Mouse (Mus musculus) thymus, adult 2 months (tissue): ENCODE results near the gene Zkscan6. TPM values are rescaled to one million over a fixed set of nuclear protein-coding genes. Genes with fewer than 3 reads are reported as not detected.

ENCODE experiments used
- DNase-seq: peaks from one replicate; pipeline ENCODE4 v3.0.0; 2021
- H3K27ac ChIP-seq: fragments of 200-500 bp; 2 replicates; pipeline ENCODE4 v1.5.1; 2012; ENCODE audit warnings: low read length, control low read depth; ENCODE audit not compliant: control insufficient read depth, insufficient read depth
- H3K27me3 ChIP-seq: fragments of 200-500 bp; 2 replicates; pipeline ENCODE4 v1.6.1; 2012; ENCODE audit warnings: mild to moderate bottlenecking, low read length, moderate library complexity, mixed read lengths; ENCODE audit not compliant: control insufficient read depth, insufficient read depth
- H3K36me3 ChIP-seq: fragments of 200-500 bp; 2 replicates; pipeline ENCODE4 v1.6.1; 2012; ENCODE audit warnings: mild to moderate bottlenecking, low read length, moderate library complexity; ENCODE audit not compliant: control insufficient read depth, insufficient read depth
- H3K4me1 ChIP-seq: fragments of 200-500 bp; replicated peaks from 2 replicates; pipeline ENCODE4 v1.6.1; 2012; ENCODE audit warnings: low read length; ENCODE audit not compliant: control insufficient read depth, insufficient read depth
- H3K4me3 ChIP-seq: fragments of 200-500 bp; 2 replicates; pipeline ENCODE4 v1.5.1; 2012; ENCODE audit warnings: mild to moderate bottlenecking, low read length, control low read depth, moderate library complexity; ENCODE audit not compliant: control insufficient read depth, insufficient read depth
- CTCF ChIP-seq: fragments of 200-500 bp; IDR thresholded peaks from 2 replicates; pipeline ENCODE4 v1.5.1; 2012; ENCODE audit warnings: mild to moderate bottlenecking, control low read depth, low read length, moderate library complexity, borderline replicate concordance; ENCODE audit not compliant: control insufficient read depth, poor library complexity, insufficient read depth; ENCODE audit errors: extremely low read depth
- POLR2A ChIP-seq: fragments of 200-500 bp; IDR thresholded peaks from 2 replicates; pipeline ENCODE4 v1.6.1; 2012; ENCODE audit warnings: mild to moderate bottlenecking, low read length, control low read depth, moderate library complexity; ENCODE audit not compliant: control insufficient read depth, poor library complexity, insufficient read depth; ENCODE audit errors: extremely low read depth
- WGBS: fragments of 180-500 bp; shearing (Covaris S2); methylation state at CpG from one replicate; pipeline ENCODE4 v1.1.7; 2018; 5-methylcytosine and 5-hydroxymethylcytosine counted together
- polyA plus RNA-seq: library from polyadenylated mRNA; depleted of rRNA; stranded (reverse); fragments of >200 nt; gene quantifications from 2 replicates; pipeline ENCODE4 v1.2.3, GENCODE M21; 2012

Zkscan6 gene
- polyA plus RNA-seq, 1 experiment, result 7.6 TPM

DNA sequence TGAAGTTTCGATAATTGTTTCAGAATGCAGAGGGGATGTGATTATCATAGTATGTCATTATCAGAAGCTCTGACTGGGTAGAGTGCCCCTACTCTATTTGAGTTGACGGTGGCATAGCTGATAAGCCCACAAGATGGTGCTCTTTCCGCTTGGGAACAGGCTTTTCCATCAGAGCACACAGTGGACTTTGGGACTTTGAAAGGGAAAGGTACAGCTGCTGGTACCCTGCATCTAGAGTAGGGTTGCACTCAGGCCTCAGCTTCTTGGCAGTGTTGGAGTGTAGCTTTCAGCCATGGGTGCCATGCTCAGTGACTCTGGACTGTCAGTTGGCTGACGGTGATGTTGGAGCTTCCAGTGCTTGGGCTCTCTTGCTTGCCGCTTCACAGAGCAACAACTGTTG, 13.3 kb downstream of the Zkscan6 start:
- Histone ChIP-seq H3K27ac (no peak overlapping the region), H3K4me1 (no peaks in the 10 kb centered on the region), H3K27me3 (no peaks in the 10 kb centered on the region), H3K36me3 (peaks cover 56% of the 10 kb centered on the region), H3K4me3 (no peak overlapping the region)
- DNase-seq, result no peak
- 97% methylated on average over 5 of the region's 5 CpGs for WGBS
- TF ChIP-seq POLR2A (no peak), CTCF (no peak)

DNA sequence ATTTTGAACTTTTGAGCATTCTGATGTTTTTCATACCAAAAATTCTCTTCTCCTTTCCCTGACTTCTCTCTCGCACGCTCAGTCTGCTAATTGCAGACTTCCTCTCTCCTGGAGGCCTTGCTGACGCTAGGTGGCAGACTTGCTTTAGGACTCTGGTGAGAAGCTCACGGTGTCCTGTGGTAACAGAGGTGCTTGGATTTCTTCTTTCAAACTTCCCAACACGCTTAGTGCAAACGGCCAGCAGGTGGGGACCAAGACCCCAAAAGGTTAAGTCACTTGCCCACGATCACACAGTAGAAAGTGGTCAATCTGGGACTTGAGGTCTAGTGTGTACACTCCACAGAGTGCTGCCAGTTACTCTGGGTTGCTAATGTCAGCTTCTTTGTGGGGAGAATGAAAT, 13.9 kb downstream of the Zkscan6 start:
- no peak for TF ChIP-seq POLR2A
- TF ChIP-seq CTCF, result no peak
- Histone ChIP-seq H3K4me3 (no peak overlapping the region), H3K27ac (no peak overlapping the region), H3K36me3 (peaks cover 50% of the 10 kb centered on the region), H3K27me3 (no peaks in the 10 kb centered on the region), H3K4me1 (no peaks in the 10 kb centered on the region)
- peak; percentile 62 for DNase-seq
- 29% methylated on average over 7 of the region's 7 CpGs for WGBS

DNA sequence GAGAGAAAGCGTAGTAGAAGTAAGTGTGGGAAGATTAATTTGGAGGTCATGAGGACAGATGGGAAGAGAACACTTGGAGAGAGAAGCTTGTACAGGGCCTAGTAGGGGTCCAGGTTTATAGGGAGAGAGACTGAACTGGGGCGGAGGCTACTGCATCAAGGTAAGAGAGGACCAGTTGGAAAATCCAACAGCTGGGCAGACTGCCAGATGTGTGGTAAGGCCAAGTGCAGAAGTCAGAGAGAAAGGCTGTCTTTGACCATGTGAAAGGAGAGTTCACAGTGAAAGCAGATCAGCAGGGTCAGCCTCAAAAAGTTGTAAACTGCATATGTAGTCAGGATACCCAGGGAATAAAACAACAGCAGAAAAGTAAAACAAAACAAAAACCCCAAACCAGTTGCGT, 17.6 kb downstream of the Zkscan6 start:
- H3K4me1 ChIP-seq, result no peaks in the 10 kb centered on the region

DNA sequence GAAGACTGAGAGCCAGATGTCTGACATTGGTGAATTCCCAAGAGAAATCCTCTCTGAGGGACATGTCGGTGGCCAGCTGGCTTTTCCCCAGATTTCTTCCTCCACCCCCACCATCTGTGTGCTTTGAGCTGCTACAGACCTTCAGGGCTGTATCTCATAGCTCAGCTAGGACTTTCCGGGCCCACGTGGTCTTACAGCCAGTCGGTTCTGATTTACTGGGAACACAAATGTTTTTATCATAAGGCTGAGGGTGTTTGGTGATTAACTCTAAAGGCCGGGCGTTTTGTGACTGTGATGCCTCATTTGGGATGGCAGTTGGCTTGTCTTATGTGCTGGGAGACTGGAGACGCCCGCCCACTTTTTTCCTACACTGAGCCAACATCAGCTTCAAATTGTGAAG, 32.0 kb downstream of the Zkscan6 start:
- TF ChIP-seq CTCF, result no peak
- TF ChIP-seq POLR2A, result no peak
- Histone ChIP-seq H3K4me3 (no peak overlapping the region), H3K4me1 (no peaks in the 10 kb centered on the region), H3K27me3 (no peaks in the 10 kb centered on the region), H3K27ac (no peak overlapping the region), H3K36me3 (no peaks in the 10 kb centered on the region)
- 93% methylated on average over 8 of the region's 8 CpGs for WGBS
- DNase-seq, result no peak

More for the DNA sequence above, 17.6 kb downstream of the Zkscan6 start:
- Histone ChIP-seq H3K27me3 (no peaks in the 10 kb centered on the region), H3K27ac (no peak overlapping the region), H3K4me3 (no peak overlapping the region), H3K36me3 (peaks cover 62% of the 10 kb centered on the region)
- TF ChIP-seq CTCF (no peak), POLR2A (no peak)
- no peak for DNase-seq
- 99% methylated on average over 3 of the region's 3 CpGs for WGBS

DNA sequence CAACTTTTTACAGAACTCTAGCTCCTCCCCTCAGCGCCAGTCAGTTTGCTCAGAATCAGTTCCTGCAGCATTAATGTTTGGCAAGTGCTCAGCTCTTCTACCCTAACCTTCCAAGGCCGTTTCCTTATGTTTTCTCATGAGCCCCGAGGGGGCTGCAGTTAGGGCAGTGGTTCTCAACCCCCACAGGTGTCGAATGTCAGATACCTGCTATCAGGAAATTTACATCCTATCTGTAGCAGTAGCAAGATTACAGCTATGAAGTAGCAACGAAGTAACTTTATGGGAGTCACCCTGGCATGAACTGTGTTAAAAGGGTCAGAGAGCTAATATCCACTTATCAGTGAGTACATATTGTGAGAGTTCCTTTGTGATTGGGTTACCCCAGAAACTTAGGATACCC, 39.5 kb downstream of the Zkscan6 start:
- 86% methylated on average over 5 of the region's 5 CpGs for WGBS
- TF ChIP-seq POLR2A (no peak), CTCF (no peak)
- no peaks in the 10 kb centered on the region for H3K4me1 ChIP-seq

DNA sequence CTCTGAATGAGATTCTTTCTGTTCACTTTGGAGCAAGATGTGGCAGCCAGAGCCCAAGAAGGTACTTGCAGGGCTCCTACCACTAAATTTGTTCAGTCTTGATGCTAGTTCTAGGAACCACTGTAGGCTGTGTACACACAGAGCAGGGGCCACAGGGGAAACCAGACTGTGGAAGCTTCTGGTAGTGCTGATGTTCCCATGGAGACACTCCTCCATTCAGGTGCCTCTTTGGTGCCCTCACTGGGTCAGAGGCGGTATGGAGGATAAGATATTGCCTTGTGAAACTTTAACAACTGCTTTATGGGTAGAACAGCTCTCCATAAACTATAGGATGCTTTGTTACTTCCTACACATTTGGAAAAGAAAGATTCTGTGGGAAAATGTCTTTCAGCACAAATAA, 45.1 kb downstream of the Zkscan6 start:
- TF ChIP-seq CTCF (no peak), POLR2A (no peak)
- Histone ChIP-seq H3K36me3 (no peaks in the 10 kb centered on the region), H3K27me3 (no peaks in the 10 kb centered on the region), H3K27ac (no peak overlapping the region), H3K4me1 (no peaks in the 10 kb centered on the region), H3K4me3 (no peak overlapping the region)
- peak; percentile 7 for DNase-seq
- WGBS, result 7% methylated on average over 1 of the region's 1 CpGs

More for the DNA sequence above, 39.5 kb downstream of the Zkscan6 start:
- H3K27me3 ChIP-seq, result no peaks in the 10 kb centered on the region
- DNase-seq, result no peak
- H3K4me3 ChIP-seq, result no peak overlapping the region
- no peak overlapping the region for H3K27ac ChIP-seq
- no peaks in the 10 kb centered on the region for H3K36me3 ChIP-seq

DNA sequence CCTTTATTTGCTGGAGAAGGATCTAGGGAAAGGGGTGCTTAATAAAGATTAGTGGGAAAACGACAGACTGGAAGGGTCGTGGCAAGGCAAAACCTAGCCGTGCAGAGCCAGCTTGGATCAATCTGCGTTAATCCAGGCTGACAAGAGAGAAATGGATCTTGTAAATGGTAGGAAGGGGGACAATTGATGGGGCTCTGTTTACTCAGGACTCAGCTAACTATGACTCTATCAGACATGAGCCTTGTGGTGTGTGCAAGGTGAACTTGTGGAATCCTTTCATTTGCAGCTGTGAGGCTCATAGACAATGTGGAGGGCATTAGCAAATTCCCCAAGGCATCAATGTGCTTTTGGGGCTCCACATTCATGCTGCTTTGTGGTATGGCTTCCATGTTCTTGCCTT, 54.5 kb downstream of the Zkscan6 start:
- no peaks in the 10 kb centered on the region for H3K36me3 ChIP-seq
- no peaks in the 10 kb centered on the region for H3K4me1 ChIP-seq
- TF ChIP-seq CTCF, result no peak
- no peak for TF ChIP-seq POLR2A
- no peak for DNase-seq
- WGBS, result 84% methylated on average over 4 of the region's 4 CpGs
- H3K4me3 ChIP-seq, result no peak overlapping the region
- no peaks in the 10 kb centered on the region for H3K27me3 ChIP-seq
- H3K27ac ChIP-seq, result no peak overlapping the region
